Mouse (Mus musculus) heart, embryonic 13.5 days (tissue): ENCODE measurements at regions not wholly inside any gene's neighbourhood (a gene's known extent, or its start where the extent isn't known, plus 50 kb on each side); places are given as distances from the start of the nearest gene placed in this dataset.

ENCODE experiments used
- ATAC-seq: fragments of 200-750 bp; cut with Nextera tagmentation; 2 replicates; pipeline ENCODE4 v1.8.0; 2017; ENCODE audit warnings: moderate TSS enrichment; ENCODE audit not compliant: insufficient number of reproducible peaks, low FRiP score, low TSS enrichment; ENCODE audit errors: extremely low read depth
- H3K27ac ChIP-seq: fragments of 300-500 bp; sonication (generic); replicated peaks from 2 replicates; pipeline ENCODE4 v1.5.1; 2015; ENCODE audit warnings: moderate library complexity, mild to moderate bottlenecking, inconsistent platforms
- H3K27me3 ChIP-seq: fragments of 300-500 bp; sonication (generic); replicated peaks from 2 replicates; pipeline ENCODE4 v1.6.1; 2015; ENCODE audit warnings: mild to moderate bottlenecking, inconsistent platforms
- H3K36me3 ChIP-seq: fragments of 300-500 bp; sonication (generic); 2 replicates; pipeline ENCODE4 v1.6.1; 2015; ENCODE audit warnings: mild to moderate bottlenecking, inconsistent platforms
- H3K4me1 ChIP-seq: fragments of 300-500 bp; sonication (generic); 2 replicates; pipeline ENCODE4 v1.6.1; 2015; ENCODE audit warnings: inconsistent platforms
- H3K4me2 ChIP-seq: fragments of 300-500 bp; sonication (generic); 2 replicates; pipeline ENCODE4 v1.6.1; 2015; ENCODE audit warnings: inconsistent platforms, mild to moderate bottlenecking, moderate library complexity
- H3K4me3 ChIP-seq: fragments of 300-500 bp; sonication (generic); 2 replicates; pipeline ENCODE4 v1.5.1; 2015; ENCODE audit warnings: moderate library complexity, mild to moderate bottlenecking, inconsistent platforms
- H3K9ac ChIP-seq: fragments of 300-500 bp; sonication (generic); 2 replicates; pipeline ENCODE4 v1.6.1; 2015; ENCODE audit warnings: inconsistent platforms, mild to moderate bottlenecking, moderate library complexity
- H3K9me3 ChIP-seq: fragments of 300-500 bp; sonication (generic); 2 replicates; pipeline ENCODE4 v1.6.1; 2016; ENCODE audit warnings: inconsistent platforms
- WGBS: fragments of 180-500 bp; shearing (Covaris S2); methylation state at CpG from one replicate; pipeline ENCODE4 v1.1.7; 2015; ENCODE audit warnings: mixed read lengths; 5-methylcytosine and 5-hydroxymethylcytosine counted together

- ATAC-seq: no peak
- Histone ChIP-seq H3K4me1 (no peaks in the 10 kb centered on the region), H3K27ac (no peak overlapping the region), H3K36me3 (no peaks in the 10 kb centered on the region), H3K9ac (no peak overlapping the region), H3K4me2 (no peak overlapping the region), H3K4me3 (no peak overlapping the region), H3K9me3 (no peaks in the 10 kb centered on the region), H3K27me3 (no peaks in the 10 kb centered on the region)
These were observed 1547.0 kb upstream of the Slc10a2 start for GRCm38 (mm10) chr8:6652180-6652579.

GRCm38 (mm10) chr8:6648083-6648482 is 1542.9 kb upstream of the Slc10a2 start:
- no peaks in the 10 kb centered on the region for H3K4me1 ChIP-seq
- no peaks in the 10 kb centered on the region for H3K27me3 ChIP-seq
- H3K4me3 ChIP-seq: no peak overlapping the region
- H3K9me3 ChIP-seq: no peaks in the 10 kb centered on the region
- no peaks in the 10 kb centered on the region for H3K36me3 ChIP-seq
- no peak overlapping the region for H3K9ac ChIP-seq
- no peak overlapping the region for H3K27ac ChIP-seq
- no peak for ATAC-seq
- no peak overlapping the region for H3K4me2 ChIP-seq

DNA sequence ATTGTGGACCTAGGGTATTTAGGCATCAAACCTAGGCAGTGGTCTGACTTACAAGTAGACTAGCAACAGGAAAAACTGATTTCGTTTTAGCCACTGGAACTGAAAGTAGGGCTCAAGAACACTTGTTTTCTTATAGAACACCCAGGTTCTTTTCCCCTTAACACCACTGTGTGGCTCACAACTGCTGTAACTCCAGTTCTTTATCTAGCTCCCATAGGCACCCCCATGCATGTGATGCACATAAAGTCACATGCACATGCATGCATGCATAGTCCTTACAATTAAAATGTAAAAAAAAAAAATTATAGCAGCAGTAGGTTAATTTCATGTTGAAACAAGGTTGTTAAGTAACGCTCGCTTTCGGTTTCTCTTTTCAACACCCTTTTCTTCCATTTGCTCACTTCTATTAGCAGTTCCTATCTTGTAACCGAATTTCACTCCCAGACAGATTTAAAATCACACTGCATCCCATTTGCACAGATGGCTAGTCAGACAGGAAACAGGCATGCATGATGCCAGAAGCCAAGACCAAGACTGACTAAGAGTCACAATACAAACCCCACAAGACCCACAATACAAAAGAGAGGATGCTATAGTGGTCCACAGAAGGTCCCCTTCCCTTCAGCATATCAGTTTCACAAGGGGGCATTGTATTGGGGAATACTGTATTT is 1540.3 kb upstream of the Slc10a2 start:
- no peaks in the 10 kb centered on the region for H3K4me1 ChIP-seq
- no peak overlapping the region for H3K9ac ChIP-seq
- no peak overlapping the region for H3K4me2 ChIP-seq
- H3K4me3 ChIP-seq: no peak overlapping the region
- no peak for ATAC-seq
- H3K9me3 ChIP-seq: no peaks in the 10 kb centered on the region
- no peaks in the 10 kb centered on the region for H3K36me3 ChIP-seq
- 76% methylated on average over 5 of the region's 5 CpGs for WGBS
- no peaks in the 10 kb centered on the region for H3K27me3 ChIP-seq
- H3K27ac ChIP-seq: no peak overlapping the region

DNA sequence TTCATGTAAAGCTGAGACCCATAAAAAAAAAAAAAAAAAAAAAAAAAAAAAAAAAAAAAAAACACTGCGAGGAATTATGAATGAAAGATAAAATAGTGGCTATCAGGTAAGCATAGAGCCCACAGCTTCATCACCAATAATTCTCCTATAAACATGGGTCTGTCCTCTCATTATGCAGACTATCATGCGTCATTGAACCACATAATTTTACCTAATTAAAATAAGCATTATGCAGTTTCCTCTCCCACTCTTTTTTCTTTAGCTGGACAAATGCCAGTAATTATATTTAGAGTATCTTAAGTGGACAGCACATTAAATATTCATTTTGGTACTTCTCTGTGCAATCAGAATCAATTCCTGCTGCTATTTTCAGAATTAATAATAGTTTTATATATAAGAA is 1539.2 kb upstream of the Slc10a2 start:
- no peak for ATAC-seq
- no peak overlapping the region for H3K4me2 ChIP-seq
- H3K4me3 ChIP-seq: no peak overlapping the region
- H3K36me3 ChIP-seq: no peaks in the 10 kb centered on the region
- no peaks in the 10 kb centered on the region for H3K27me3 ChIP-seq
- no peak overlapping the region for H3K27ac ChIP-seq
- no peaks in the 10 kb centered on the region for H3K9me3 ChIP-seq
- 85% methylated on average over 2 of the region's 2 CpGs for WGBS
- H3K9ac ChIP-seq: no peak overlapping the region
- H3K4me1 ChIP-seq: no peaks in the 10 kb centered on the region

- Histone ChIP-seq H3K36me3 (no peaks in the 10 kb centered on the region), H3K9ac (no peak overlapping the region), H3K9me3 (no peaks in the 10 kb centered on the region), H3K27me3 (no peaks in the 10 kb centered on the region), H3K4me1 (no peaks in the 10 kb centered on the region), H3K4me2 (no peak overlapping the region), H3K27ac (no peak overlapping the region), H3K4me3 (no peak overlapping the region)
- no peak for ATAC-seq
- WGBS: 68% methylated on average over 8 of the region's 8 CpGs
These were observed 1521.9 kb upstream of the Slc10a2 start for GRCm38 (mm10) chr8:6627009-6627557.

DNA sequence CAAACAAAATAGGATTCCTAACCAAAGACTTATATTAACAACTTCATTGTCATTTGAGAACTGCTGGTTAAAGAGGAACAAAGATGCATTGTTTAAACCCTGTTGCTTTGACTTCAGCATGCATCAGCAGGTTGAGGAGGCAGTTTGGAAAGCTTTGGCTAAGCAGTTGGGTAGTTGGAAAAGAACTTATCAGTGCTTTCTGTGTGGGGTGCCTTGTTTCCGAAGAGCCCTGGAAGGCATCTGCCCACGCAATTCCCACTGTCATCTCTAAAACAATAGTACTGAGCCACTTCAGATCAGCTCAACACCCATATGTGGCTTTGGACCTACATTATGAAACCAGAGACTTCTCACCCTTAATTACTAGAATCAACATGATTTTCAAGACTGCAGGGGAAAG is 1503.7 kb upstream of the Slc10a2 start:
- Histone ChIP-seq H3K4me3 (no peak overlapping the region), H3K4me1 (peaks cover 5% of the 10 kb centered on the region; the same call in 1 of the 2 replicates), H3K4me2 (no peak overlapping the region), H3K9ac (no peak overlapping the region), H3K27ac (no peak overlapping the region), H3K9me3 (no peaks in the 10 kb centered on the region), H3K27me3 (no peaks in the 10 kb centered on the region), H3K36me3 (no peaks in the 10 kb centered on the region)
- 32% methylated on average over 2 of the region's 2 CpGs for WGBS
- ATAC-seq: no peak

DNA sequence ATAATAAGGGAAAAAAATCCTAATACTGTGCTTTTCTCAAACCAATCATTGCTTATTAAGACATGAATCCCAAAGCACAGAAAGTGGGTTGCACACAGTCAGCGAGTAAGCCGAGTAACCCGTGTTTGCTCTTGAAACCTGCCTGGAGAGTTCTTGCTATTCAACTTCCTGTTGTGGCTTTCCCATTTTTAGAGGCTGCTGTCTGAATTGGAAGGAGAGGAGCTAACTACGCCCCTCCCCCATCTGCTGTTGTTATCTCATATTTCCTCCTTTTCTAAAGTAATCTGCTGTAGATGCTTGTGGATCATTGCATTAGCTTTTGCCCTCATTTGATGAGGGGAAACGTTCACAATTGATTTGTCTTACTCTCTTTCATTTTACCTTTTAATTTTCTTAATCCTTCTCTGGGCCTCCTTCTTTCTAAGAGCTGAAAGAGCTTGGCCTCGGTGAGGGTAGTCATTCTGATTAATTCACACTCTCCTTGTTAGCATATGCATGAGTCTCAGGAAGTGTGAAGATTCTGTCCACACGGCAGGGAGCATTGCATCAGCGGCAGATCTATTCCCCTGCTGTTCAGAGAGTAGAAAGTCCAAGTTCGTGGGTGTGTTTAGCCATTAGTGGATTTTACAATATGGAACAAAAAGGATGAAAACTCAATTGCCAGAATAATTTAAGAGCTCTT is 1501.8 kb upstream of the Slc10a2 start:
- no peak for ATAC-seq
- Histone ChIP-seq H3K36me3 (no peaks in the 10 kb centered on the region), H3K9me3 (no peaks in the 10 kb centered on the region), H3K9ac (no peak overlapping the region), H3K4me3 (no peak overlapping the region), H3K4me2 (0 out of 2 replicates have a peak overlapping the region, but pooled peaks have one; percentile 4), H3K27me3 (no peaks in the 10 kb centered on the region), H3K4me1 (peaks cover 5% of the 10 kb centered on the region; the same call in 1 of the 2 replicates), H3K27ac (no peak overlapping the region)
- 25% methylated on average over 9 of the region's 9 CpGs for WGBS

DNA sequence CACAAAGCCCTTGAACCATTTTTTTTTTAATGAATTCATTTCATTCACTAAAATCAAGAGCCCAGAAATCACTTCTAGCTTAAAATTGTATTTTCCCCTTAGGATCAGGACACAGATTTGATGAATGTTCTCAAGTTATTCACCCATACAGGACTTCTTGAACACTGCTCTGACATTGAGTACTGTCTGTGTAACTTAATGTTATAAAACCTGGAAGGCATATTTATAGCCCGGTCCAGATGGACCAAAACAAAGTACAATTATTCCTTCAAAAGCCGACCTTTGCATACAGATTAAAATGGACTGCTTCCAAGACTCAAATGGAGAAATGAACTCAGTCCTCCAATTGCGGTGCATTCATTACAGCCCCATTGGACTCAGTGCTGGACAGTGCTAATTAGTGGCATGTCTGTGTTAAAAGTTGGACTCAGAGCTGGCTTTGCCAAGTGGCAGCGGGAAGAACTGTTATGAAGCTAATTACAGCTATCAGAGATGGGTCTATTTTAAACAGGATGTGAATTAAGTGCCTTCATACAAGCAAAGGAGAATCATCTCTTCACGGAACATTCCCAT is 1499.2 kb upstream of the Slc10a2 start:
- H3K4me3 ChIP-seq: no peak overlapping the region
- H3K9me3 ChIP-seq: no peaks in the 10 kb centered on the region
- no peak for ATAC-seq
- H3K27me3 ChIP-seq: no peaks in the 10 kb centered on the region
- H3K4me2 ChIP-seq: no peak overlapping the region
- no peaks in the 10 kb centered on the region for H3K36me3 ChIP-seq
- H3K27ac ChIP-seq: no peak overlapping the region
- WGBS: 81% methylated on average over 5 of the region's 5 CpGs
- H3K4me1 ChIP-seq: peaks cover 5% of the 10 kb centered on the region; the same call in 1 of the 2 replicates
- no peak overlapping the region for H3K9ac ChIP-seq

DNA sequence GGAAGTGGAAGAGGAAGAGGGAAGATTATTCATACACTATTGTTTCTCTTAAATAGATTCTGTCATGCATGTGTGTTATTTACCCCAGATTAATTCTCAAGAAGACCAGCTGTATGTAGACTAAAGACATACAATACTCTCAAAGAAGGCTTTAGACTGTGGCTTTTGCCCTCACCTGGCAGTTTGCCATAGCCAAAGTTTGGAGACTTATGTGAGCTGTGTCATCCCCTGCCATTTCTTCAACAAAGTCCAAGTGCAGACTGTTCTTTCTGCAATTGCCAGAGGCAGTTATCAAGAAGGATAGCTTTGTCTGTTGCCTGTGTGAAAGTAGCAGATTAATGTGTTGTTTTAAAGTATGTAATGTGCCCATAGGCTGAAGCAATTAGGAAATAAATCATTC is 1485.0 kb upstream of the Slc10a2 start:
- no peak overlapping the region for H3K9ac ChIP-seq
- no peaks in the 10 kb centered on the region for H3K36me3 ChIP-seq
- no peak for ATAC-seq
- no peaks in the 10 kb centered on the region for H3K27me3 ChIP-seq
- no peaks in the 10 kb centered on the region for H3K9me3 ChIP-seq
- no peak overlapping the region for H3K4me3 ChIP-seq
- no peaks in the 10 kb centered on the region for H3K4me1 ChIP-seq
- no peak overlapping the region for H3K4me2 ChIP-seq
- H3K27ac ChIP-seq: no peak overlapping the region

DNA sequence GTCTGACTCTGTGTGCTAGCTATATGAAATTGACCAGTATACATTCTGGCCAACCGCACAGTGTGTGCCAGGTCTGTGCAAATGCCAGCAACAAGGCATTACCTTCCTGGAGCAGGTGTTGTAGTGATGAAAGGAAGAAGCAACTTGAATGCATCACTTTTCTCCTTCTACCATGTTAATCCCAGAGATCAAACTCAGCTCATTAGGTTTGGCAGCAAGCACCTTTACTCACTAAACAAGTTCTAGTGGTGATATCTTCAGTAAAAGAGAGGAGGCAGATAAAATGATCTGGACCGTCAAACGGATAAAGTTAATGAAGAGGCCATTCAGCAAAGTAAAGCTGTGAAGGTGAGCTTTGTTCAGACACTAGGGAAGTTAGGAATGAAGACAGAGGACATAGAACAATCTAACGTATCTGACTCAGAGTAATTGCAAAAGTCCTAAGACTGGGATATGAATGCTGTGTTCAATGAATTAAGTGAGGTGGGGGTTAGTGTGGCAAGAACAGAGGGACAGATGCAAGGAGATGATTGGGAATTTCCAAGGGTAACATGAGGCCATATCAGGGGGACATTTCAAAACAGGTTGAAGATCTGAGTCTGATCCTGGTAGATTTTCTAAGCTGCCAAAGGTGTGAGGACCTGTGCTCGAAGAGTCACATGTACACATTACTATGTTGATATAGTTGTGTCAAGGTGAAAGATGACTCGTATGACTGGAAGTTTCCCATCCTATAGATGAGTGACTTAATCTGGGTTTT is 1478.4 kb upstream of the Slc10a2 start:
- H3K36me3 ChIP-seq: no peaks in the 10 kb centered on the region
- H3K27ac ChIP-seq: no peak overlapping the region
- no peak overlapping the region for H3K9ac ChIP-seq
- no peaks in the 10 kb centered on the region for H3K9me3 ChIP-seq
- no peak overlapping the region for H3K4me2 ChIP-seq
- no peak for ATAC-seq
- no peaks in the 10 kb centered on the region for H3K27me3 ChIP-seq
- H3K4me1 ChIP-seq: no peaks in the 10 kb centered on the region
- 71% methylated on average over 6 of the region's 6 CpGs for WGBS
- H3K4me3 ChIP-seq: no peak overlapping the region

- ATAC-seq: no peak
- Histone ChIP-seq H3K9ac (no peak overlapping the region), H3K36me3 (no peaks in the 10 kb centered on the region), H3K27me3 (no peaks in the 10 kb centered on the region), H3K4me2 (no peak overlapping the region), H3K4me1 (no peaks in the 10 kb centered on the region), H3K9me3 (no peaks in the 10 kb centered on the region), H3K4me3 (no peak overlapping the region), H3K27ac (no peak overlapping the region)
- 80% methylated on average over 3 of the region's 3 CpGs for WGBS
These were observed 1477.6 kb upstream of the Slc10a2 start for GRCm38 (mm10) chr8:6582732-6583131.
